Mouse (Mus musculus): ENCODE measurements around the gene Rgs6.

DNA sequence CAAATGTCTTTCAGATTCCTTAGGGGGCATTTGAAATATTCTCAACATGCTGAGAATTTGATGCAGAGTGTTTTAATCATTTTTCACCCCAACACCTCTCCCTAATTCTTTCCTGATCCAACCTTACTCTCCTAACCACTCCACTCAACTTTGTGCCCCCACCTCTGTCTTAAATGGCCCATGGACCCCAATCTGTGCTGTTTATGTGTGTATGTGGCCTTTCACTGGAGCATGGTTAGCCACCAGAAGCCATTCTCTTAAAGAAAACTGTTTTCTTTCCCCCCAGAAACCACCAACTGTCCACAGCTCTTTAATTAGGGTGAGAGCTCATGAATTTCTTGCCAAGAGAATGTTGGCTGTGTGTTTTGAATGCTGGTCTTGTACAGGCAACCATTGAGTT lies 122.3 kb downstream of the Rgs6 start:
- TF ChIP-seq CTCF (IDR thresholded peaks at IDR 0.05; ENCODE audit: low read depth, low read length) (no peak), POLR2A (IDR thresholded peaks at IDR 0.05; ENCODE audit: borderline replicate concordance, low read depth, low read length) (no peak)

Measured in bone marrow macrophage, adult 2 months (primary cell).